Mouse (Mus musculus): ENCODE results near the gene Slain1. TPM values are rescaled to one million over a fixed set of nuclear protein-coding genes. Genes with fewer than 3 reads are reported as not detected.

The Slain1 gene
- polyA plus RNA-seq, 1 experiment: 18.9 TPM

- H3K9me3 ChIP-seq (replicated peaks; ENCODE audit: control insufficient read depth, insufficient read depth, low read length, poor library complexity, severe bottlenecking): no peaks in the 10 kb centered on the region
- H3K4me3 ChIP-seq (ENCODE audit: low read depth, low read length): no peak overlapping the region
- no peaks in the 10 kb centered on the region for H3K36me3 ChIP-seq (ENCODE audit: control insufficient read depth, insufficient read depth, low read length, poor library complexity, severe bottlenecking)
- H3K9ac ChIP-seq (ENCODE audit: low read depth, poor library complexity, severe bottlenecking): no peak overlapping the region
- no peak overlapping the region for H3K27ac ChIP-seq (ENCODE audit: insufficient read depth, low read length)
- no peaks in the 10 kb centered on the region for H3K27me3 ChIP-seq (ENCODE audit: control insufficient read depth, insufficient read depth, low read length, poor library complexity, severe bottlenecking)
- H3K4me1 ChIP-seq (ENCODE audit: control insufficient read depth, insufficient read depth, low read length): no peaks in the 10 kb centered on the region
- TF ChIP-seq POLR2A (IDR thresholded peaks at IDR 0.05; ENCODE audit: insufficient read depth, low read length) (no peak), CTCF (IDR thresholded peaks at IDR 0.05; ENCODE audit: low read depth, low read length) (no peak), EP300 (IDR thresholded peaks at IDR 0.05; ENCODE audit: insufficient read depth, low read depth, low read length) (no peak)
These were observed 23.9 kb upstream of the Slain1 start for GRCm38 (mm10) chr14:103626100-103626499.

- H3K27me3 ChIP-seq (ENCODE audit: control insufficient read depth, insufficient read depth, low read length, poor library complexity, severe bottlenecking): no peaks in the 10 kb centered on the region
- peaks cover 9% of the 10 kb centered on the region for H3K9me3 ChIP-seq (replicated peaks; ENCODE audit: control insufficient read depth, insufficient read depth, low read length, poor library complexity, severe bottlenecking)
- H3K4me1 ChIP-seq (ENCODE audit: control insufficient read depth, insufficient read depth, low read length): no peaks in the 10 kb centered on the region
- H3K9ac ChIP-seq (ENCODE audit: low read depth, poor library complexity, severe bottlenecking): no peak overlapping the region
- no peak overlapping the region for H3K27ac ChIP-seq (ENCODE audit: insufficient read depth, low read length)
- TF ChIP-seq POLR2A (IDR thresholded peaks at IDR 0.05; ENCODE audit: insufficient read depth, low read length) (no peak), CTCF (IDR thresholded peaks at IDR 0.05; ENCODE audit: low read depth, low read length) (no peak), EP300 (IDR thresholded peaks at IDR 0.05; ENCODE audit: insufficient read depth, low read depth, low read length) (no peak)
- H3K36me3 ChIP-seq (ENCODE audit: control insufficient read depth, insufficient read depth, low read length, poor library complexity, severe bottlenecking): no peaks in the 10 kb centered on the region
- H3K4me3 ChIP-seq (ENCODE audit: low read depth, low read length): no peak overlapping the region
These were observed 20.2 kb upstream of the Slain1 start for GRCm38 (mm10) chr14:103629639-103630364.

DNA sequence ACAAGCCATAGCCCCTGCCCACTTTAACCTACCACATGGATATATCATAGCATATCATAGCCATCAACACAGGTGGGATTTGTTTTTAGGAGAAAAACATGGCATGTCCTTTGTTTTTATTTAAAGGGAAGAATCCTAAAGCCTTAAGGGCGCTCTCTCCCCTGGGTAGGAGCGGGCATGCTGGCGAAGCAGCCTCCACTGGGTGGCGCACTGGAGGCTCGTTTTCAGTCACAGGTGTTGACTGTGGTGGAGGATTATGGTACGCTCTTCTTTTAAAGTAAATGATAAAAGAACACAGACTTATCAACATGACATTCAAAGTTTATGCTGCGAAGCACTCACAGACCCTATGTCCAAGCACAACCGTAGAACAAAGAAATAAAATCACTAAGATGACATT, 19.5 kb upstream of the Slain1 start:
- TF ChIP-seq CTCF (IDR thresholded peaks at IDR 0.05; ENCODE audit: low read depth, low read length): peak; percentile 33
- TF ChIP-seq POLR2A (IDR thresholded peaks at IDR 0.05; ENCODE audit: insufficient read depth, low read length): no peak
- Histone ChIP-seq H3K9me3 (replicated peaks; ENCODE audit: control insufficient read depth, insufficient read depth, low read length, poor library complexity, severe bottlenecking) (peaks cover 13% of the 10 kb centered on the region), H3K27me3 (ENCODE audit: control insufficient read depth, insufficient read depth, low read length, poor library complexity, severe bottlenecking) (no peaks in the 10 kb centered on the region), H3K36me3 (ENCODE audit: control insufficient read depth, insufficient read depth, low read length, poor library complexity, severe bottlenecking) (no peaks in the 10 kb centered on the region), H3K9ac (ENCODE audit: low read depth, poor library complexity, severe bottlenecking) (no peak overlapping the region), H3K4me1 (ENCODE audit: control insufficient read depth, insufficient read depth, low read length) (no peaks in the 10 kb centered on the region), H3K4me3 (ENCODE audit: low read depth, low read length) (no peak overlapping the region), H3K27ac (ENCODE audit: insufficient read depth, low read length) (no peak overlapping the region)

- no peaks in the 10 kb centered on the region for H3K27me3 ChIP-seq (ENCODE audit: control insufficient read depth, insufficient read depth, low read length, poor library complexity, severe bottlenecking)
- TF ChIP-seq POLR2A (IDR thresholded peaks at IDR 0.05; ENCODE audit: insufficient read depth, low read length) (no peak), EP300 (IDR thresholded peaks at IDR 0.05; ENCODE audit: insufficient read depth, low read depth, low read length) (no peak), CTCF (IDR thresholded peaks at IDR 0.05; ENCODE audit: low read depth, low read length) (no peak)
- H3K9me3 ChIP-seq (replicated peaks; ENCODE audit: control insufficient read depth, insufficient read depth, low read length, poor library complexity, severe bottlenecking): peaks cover 28% of the 10 kb centered on the region
- H3K27ac ChIP-seq (ENCODE audit: insufficient read depth, low read length): no peak overlapping the region
- H3K4me3 ChIP-seq (ENCODE audit: low read depth, low read length): no peak overlapping the region
- H3K4me1 ChIP-seq (ENCODE audit: control insufficient read depth, insufficient read depth, low read length): no peaks in the 10 kb centered on the region
- no peaks in the 10 kb centered on the region for H3K36me3 ChIP-seq (ENCODE audit: control insufficient read depth, insufficient read depth, low read length, poor library complexity, severe bottlenecking)
- H3K9ac ChIP-seq (ENCODE audit: low read depth, poor library complexity, severe bottlenecking): no peak overlapping the region
These were observed 6.1 kb upstream of the Slain1 start for GRCm38 (mm10) chr14:103643933-103644332.

- Histone ChIP-seq H3K36me3 (ENCODE audit: control insufficient read depth, insufficient read depth, low read length, poor library complexity, severe bottlenecking) (no peaks in the 10 kb centered on the region), H3K9me3 (replicated peaks; ENCODE audit: control insufficient read depth, insufficient read depth, low read length, poor library complexity, severe bottlenecking) (peaks cover 18% of the 10 kb centered on the region), H3K9ac (ENCODE audit: low read depth, poor library complexity, severe bottlenecking) (no peak overlapping the region), H3K27me3 (ENCODE audit: control insufficient read depth, insufficient read depth, low read length, poor library complexity, severe bottlenecking) (no peaks in the 10 kb centered on the region), H3K27ac (ENCODE audit: insufficient read depth, low read length) (no peak overlapping the region), H3K4me1 (ENCODE audit: control insufficient read depth, insufficient read depth, low read length) (no peaks in the 10 kb centered on the region), H3K4me3 (ENCODE audit: low read depth, low read length) (no peak overlapping the region)
- TF ChIP-seq EP300 (IDR thresholded peaks at IDR 0.05; ENCODE audit: insufficient read depth, low read depth, low read length) (no peak), CTCF (IDR thresholded peaks at IDR 0.05; ENCODE audit: low read depth, low read length) (no peak), POLR2A (IDR thresholded peaks at IDR 0.05; ENCODE audit: insufficient read depth, low read length) (no peak)
These were observed 2.0 kb upstream of the Slain1 start for GRCm38 (mm10) chr14:103647981-103648380.

DNA sequence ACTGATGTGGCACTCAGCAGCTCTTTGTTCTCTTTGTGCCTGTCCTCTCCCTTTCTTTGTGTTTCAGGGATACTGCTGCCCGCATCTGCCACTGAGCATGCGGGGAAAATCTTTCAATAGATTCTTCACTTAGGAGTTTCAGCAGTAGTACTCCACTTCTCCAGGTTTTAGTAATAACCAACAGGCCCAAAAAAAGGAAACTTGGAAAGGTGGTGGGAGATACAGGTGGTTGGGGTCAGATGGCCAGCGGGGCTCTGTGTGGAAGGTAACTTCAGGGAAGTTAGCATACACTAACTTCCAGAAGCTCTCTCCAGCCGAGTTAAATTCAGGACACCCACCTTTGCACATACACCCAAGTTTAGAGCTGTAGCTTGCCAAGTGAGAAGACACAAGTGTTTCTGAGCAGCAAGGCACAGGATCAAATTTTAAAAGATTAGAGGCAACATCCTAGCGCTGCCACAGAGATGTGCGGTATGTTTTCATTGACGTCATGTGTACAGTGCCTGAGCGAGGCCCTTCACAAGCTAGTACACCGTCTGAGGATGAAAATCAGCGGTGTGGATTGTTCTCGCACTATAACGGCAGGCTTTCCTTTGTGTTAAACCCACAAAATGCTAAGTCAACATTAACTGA, 1.3 kb upstream of the Slain1 start:
- H3K27ac ChIP-seq (ENCODE audit: insufficient read depth, low read length): no peak overlapping the region
- H3K36me3 ChIP-seq (ENCODE audit: control insufficient read depth, insufficient read depth, low read length, poor library complexity, severe bottlenecking): no peaks in the 10 kb centered on the region
- H3K9me3 ChIP-seq (replicated peaks; ENCODE audit: control insufficient read depth, insufficient read depth, low read length, poor library complexity, severe bottlenecking): peaks cover 11% of the 10 kb centered on the region
- peaks cover 1% of the 10 kb centered on the region for H3K4me1 ChIP-seq (ENCODE audit: control insufficient read depth, insufficient read depth, low read length)
- no peak overlapping the region for H3K9ac ChIP-seq (ENCODE audit: low read depth, poor library complexity, severe bottlenecking)
- no peak overlapping the region for H3K4me3 ChIP-seq (ENCODE audit: low read depth, low read length)
- TF ChIP-seq EP300 (IDR thresholded peaks at IDR 0.05; ENCODE audit: insufficient read depth, low read depth, low read length): no peak
- TF ChIP-seq POLR2A (IDR thresholded peaks at IDR 0.05; ENCODE audit: insufficient read depth, low read length): no peak
- TF ChIP-seq CTCF (IDR thresholded peaks at IDR 0.05; ENCODE audit: low read depth, low read length): no peak
- H3K27me3 ChIP-seq (ENCODE audit: control insufficient read depth, insufficient read depth, low read length, poor library complexity, severe bottlenecking): no peaks in the 10 kb centered on the region
